Mouse (Mus musculus): ENCODE data around the gene Upk3a.

DNA sequence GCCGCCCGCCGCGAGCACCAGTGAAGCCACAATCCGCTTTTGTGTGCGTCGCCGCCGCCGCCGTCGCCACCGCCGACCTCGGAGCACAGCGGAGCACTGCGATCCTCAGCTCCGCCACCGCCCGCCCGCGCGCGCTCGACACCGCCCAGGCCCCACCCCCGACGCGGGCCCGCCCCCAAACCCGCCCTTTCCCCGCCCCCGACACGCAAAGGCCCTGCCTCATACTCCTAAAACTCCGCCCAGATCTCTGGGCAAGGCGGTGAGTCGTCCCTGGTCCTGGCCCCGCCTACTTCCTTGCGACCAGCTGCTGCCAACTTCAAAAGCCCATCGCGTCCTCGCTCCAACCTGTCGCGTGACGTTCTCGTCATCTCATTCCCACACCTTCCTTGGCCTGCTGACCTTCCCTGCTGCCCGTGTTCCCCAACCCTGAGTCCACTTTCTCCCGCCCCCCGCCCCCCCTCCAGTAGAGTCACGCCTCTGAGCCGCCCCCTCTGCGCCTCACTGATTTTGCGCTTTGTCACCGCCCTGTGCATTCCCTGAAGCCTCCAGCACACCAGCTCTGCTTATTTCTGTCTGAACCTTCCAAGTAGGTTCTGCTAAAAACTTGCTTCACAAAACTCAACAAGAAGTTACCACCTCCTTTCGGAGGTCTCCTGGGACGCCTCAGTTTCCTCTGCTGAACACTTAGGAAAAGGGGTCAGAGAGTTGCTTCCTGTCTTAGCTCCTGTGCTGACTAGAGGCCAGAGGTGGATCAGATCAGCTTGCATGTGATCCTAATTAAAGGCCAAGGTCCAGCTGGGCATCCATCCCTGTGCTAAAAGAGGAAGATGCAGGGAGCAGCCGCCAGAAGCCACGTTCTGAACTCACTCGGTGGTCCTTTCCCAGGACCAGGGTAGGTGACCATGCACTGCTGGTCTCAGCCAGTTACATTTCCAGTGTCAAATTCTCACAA, 28.8 kb upstream of the Upk3a start, which contains the start of gene 5031439G07Rik:
- TF ChIP-seq POLR2A (IDR thresholded peaks at IDR 0.05; ENCODE audit: low read depth, low read length) (peak; percentile 75), CTCF (IDR thresholded peaks at IDR 0.05; ENCODE audit: extremely low read depth, insufficient read depth, insufficient read length, insufficient replicate concordance) (no peak)
